Comparison of ENCODE assay signal across 31 mouse cellular contexts in the genomic region with DNA sequence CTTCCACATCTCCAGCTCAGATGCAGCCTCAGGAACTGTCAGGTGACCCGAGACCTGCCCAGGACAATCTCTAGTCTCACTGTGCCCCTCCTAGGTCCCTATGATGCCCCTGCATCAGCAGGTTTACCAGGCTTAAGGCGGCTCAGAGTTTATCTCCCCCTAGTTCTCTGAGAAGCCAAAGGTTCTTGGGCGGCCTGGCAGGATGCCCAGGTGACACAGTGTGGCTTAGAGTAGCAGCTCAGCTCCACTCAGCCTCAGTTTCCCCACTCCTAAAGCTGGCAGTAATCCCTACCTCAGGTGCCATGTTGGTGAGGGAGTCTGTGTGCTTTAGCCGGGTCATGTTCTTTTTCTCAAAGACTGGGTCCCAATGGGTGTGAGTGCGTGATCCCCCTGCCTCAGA. TPM values are rescaled to one million over a fixed set of nuclear protein-coding genes. Genes with fewer than 3 reads are reported as not detected.
A peak's percentile ranks its signal among the peaks of the same experiment; 100 is the strongest.
DNase-seq lines count a peak whose midpoint lies in the region; ATAC-seq and TF ChIP-seq lines count a peak whose summit lies in the region.
"Had no signal": no experiment of that assay in that cellular context is flagged by ENCODE, and none has a peak within 500 bp of the region (broad histone marks: within the 10 kb centered on the region; RNA-seq: fewer than 3 reads in every experiment).

No protein-coding gene starts in this region.

- no peaks in the 10 kb centered on the region for H3K9me3 ChIP-seq in liver, embryonic 15.5 days (replicated peaks)
- no peaks in the 10 kb centered on the region for H3K9me3 ChIP-seq in liver, embryonic 11.5 days (ENCODE audit: control insufficient read depth, low read length)
- no peaks in the 10 kb centered on the region for H3K9me3 ChIP-seq in forebrain, postnatal 0 days (ENCODE audit: low read length)
- H3K9me3 ChIP-seq: forebrain, embryonic 12.5 days; hindbrain, embryonic 13.5 days; liver, embryonic 12.5 days; midbrain, embryonic 10.5 days; stomach, embryonic 15.5 days had no signal

- no peak overlapping the region for H3K27ac ChIP-seq in liver, embryonic 15.5 days (replicated peaks)
- no peak overlapping the region for H3K27ac ChIP-seq in liver, embryonic 11.5 days (ENCODE audit: low read depth, low read length)
- no peak overlapping the region for H3K27ac ChIP-seq in bone marrow macrophage, adult 2 months (ENCODE audit: insufficient read depth, low read depth, low read length)
- H3K27ac ChIP-seq in forebrain, postnatal 0 days (ENCODE audit: low read depth, low read length) = no peak overlapping the region
- H3K27ac ChIP-seq: forebrain, embryonic 12.5 days; hindbrain, embryonic 13.5 days; layer of hippocampus, adult 2 months; liver, embryonic 12.5 days; midbrain, embryonic 10.5 days; stomach, embryonic 15.5 days had no signal

- no peak for TF ChIP-seq POLR2A in bone marrow macrophage, adult 2 months (IDR thresholded peaks at IDR 0.05; ENCODE audit: borderline replicate concordance, low read depth, low read length)

- H3K9ac ChIP-seq in liver, embryonic 15.5 days = no peak overlapping the region
- no peak overlapping the region for H3K9ac ChIP-seq in liver, embryonic 11.5 days (ENCODE audit: low read depth, low read length)
- no peak overlapping the region for H3K9ac ChIP-seq in forebrain, postnatal 0 days
- H3K9ac ChIP-seq: forebrain, embryonic 12.5 days; hindbrain, embryonic 13.5 days; liver, embryonic 12.5 days; lung, embryonic 14.5 days; stomach, embryonic 15.5 days had no signal

- ATAC-seq in liver, embryonic 15.5 days (ENCODE audit: insufficient read depth) = no peak
- no peak for ATAC-seq in liver, embryonic 11.5 days (replicated peaks; ENCODE audit: low FRiP score)
- no peak for ATAC-seq in forebrain, postnatal 0 days
- ATAC-seq: liver, embryonic 12.5 days; midbrain, embryonic 16.5 days had no signal

- TF ChIP-seq CTCF in bone marrow macrophage, adult 2 months (IDR thresholded peaks at IDR 0.05; ENCODE audit: low read depth, low read length) = no peak
- TF ChIP-seq CTCF in forebrain, postnatal 0 days (IDR thresholded peaks at IDR 0.05; ENCODE audit: low read depth) = no peak

- peak overlapping the region; percentile 52; the same call in 1 of the 2 replicates for H3K4me2 ChIP-seq in liver, embryonic 15.5 days
- no peak overlapping the region for H3K4me2 ChIP-seq in liver, embryonic 11.5 days
- no peak overlapping the region for H3K4me2 ChIP-seq in forebrain, postnatal 0 days (ENCODE audit: low read depth)
- H3K4me2 ChIP-seq: forebrain, embryonic 12.5 days; hindbrain, embryonic 13.5 days; liver, embryonic 12.5 days; lung, embryonic 14.5 days; stomach, embryonic 15.5 days had no signal

- H3K27me3 ChIP-seq in liver, embryonic 15.5 days = no peaks in the 10 kb centered on the region
- no peaks in the 10 kb centered on the region for H3K27me3 ChIP-seq in liver, embryonic 11.5 days (replicated peaks; ENCODE audit: control insufficient read depth, insufficient read depth, low read length)
- no peaks in the 10 kb centered on the region for H3K27me3 ChIP-seq in forebrain, postnatal 0 days (ENCODE audit: insufficient read depth, low read length)
- H3K27me3 ChIP-seq: hindbrain, embryonic 13.5 days; liver, embryonic 12.5 days; stomach, embryonic 15.5 days had no signal

- H3K36me3 ChIP-seq in liver, embryonic 15.5 days (replicated peaks) = no peaks in the 10 kb centered on the region
- H3K36me3 ChIP-seq in liver, embryonic 11.5 days (ENCODE audit: control insufficient read depth, insufficient read depth, low read length) = no peaks in the 10 kb centered on the region
- no peaks in the 10 kb centered on the region for H3K36me3 ChIP-seq in forebrain, postnatal 0 days (ENCODE audit: insufficient read depth)
- H3K36me3 ChIP-seq: forebrain, embryonic 12.5 days; hindbrain, embryonic 13.5 days; liver, embryonic 12.5 days; midbrain, embryonic 10.5 days; stomach, embryonic 15.5 days had no signal

- peak overlapping the region; percentile 20; the same call in 1 of the 2 replicates for H3K4me3 ChIP-seq in liver, embryonic 15.5 days (replicated peaks)
- no peak overlapping the region for H3K4me3 ChIP-seq in liver, embryonic 11.5 days (ENCODE audit: low read depth, low read length)
- peak overlapping the region; percentile 64 for H3K4me3 ChIP-seq in bone marrow macrophage, adult 2 months (ENCODE audit: insufficient read depth, low read length)
- no peak overlapping the region for H3K4me3 ChIP-seq in forebrain, postnatal 0 days (ENCODE audit: low read depth, low read length)
- H3K4me3 ChIP-seq: forebrain, embryonic 12.5 days; hindbrain, embryonic 13.5 days; layer of hippocampus, adult 2 months; liver, embryonic 12.5 days; midbrain, embryonic 10.5 days; myocyte; stomach, embryonic 15.5 days had no signal

- WGBS in liver, embryonic 15.5 days (ENCODE audit: insufficient replicate concordance) = 55% methylated on average over 5 of the region's 5 CpGs
- 70% methylated on average over 5 of the region's 5 CpGs for WGBS in liver, embryonic 11.5 days
- 79% methylated on average over 5 of the region's 5 CpGs for WGBS in forebrain, postnatal 0 days

- peaks cover 33% of the 10 kb centered on the region for H3K4me1 ChIP-seq in liver, embryonic 15.5 days (replicated peaks)
- no peaks in the 10 kb centered on the region for H3K4me1 ChIP-seq in liver, embryonic 11.5 days (replicated peaks; ENCODE audit: control insufficient read depth, insufficient read depth, low read length)
- peaks cover 52% of the 10 kb centered on the region for H3K4me1 ChIP-seq in bone marrow macrophage, adult 2 months (ENCODE audit: control insufficient read depth, insufficient read depth, low read length)
- no peaks in the 10 kb centered on the region for H3K4me1 ChIP-seq in forebrain, postnatal 0 days (ENCODE audit: insufficient read depth)
- H3K4me1 ChIP-seq: forebrain, embryonic 12.5 days; hindbrain, embryonic 13.5 days; midbrain, embryonic 10.5 days; stomach, embryonic 15.5 days had no signal

- DNase-seq in liver, embryonic 11.5 days (ENCODE audit: low spot score) = no peak
- DNase-seq in 3T3-L1 (ENCODE audit: low read depth, low spot score) = peak; percentile 15
- peak; percentile 39 for DNase-seq in naive thymus-derived CD4-positive, alpha-beta T cell, adult 2 months (ENCODE audit: low read depth)
- no peak for DNase-seq in forebrain, postnatal 0 days
- DNase-seq in urinary bladder, postnatal 14 days (ENCODE audit: low spot score) = no peak
- DNase-seq: adrenal gland, postnatal 10 days; cerebellum, adult 9-10 months; gastrocnemius, postnatal 36 days; kidney, adult 8-10 months; kidney, postnatal 10 days; lung, embryonic 14.5 days had no signal

RNA-seq across cellular contexts. Expression of a gene that starts 0.7 kb away (rescaled TPM):
- polyA plus RNA-seq in liver, embryonic 15.5 days (2015; fragmentation: Nextera tagmentation; extraction: Ambion mirVana) = 1.0 and 1.3 TPM in 2 replicates
- 0.04 and 0.08 TPM in 2 replicates for polyA plus RNA-seq in liver, embryonic 11.5 days (2014; fragmentation: Nextera tagmentation; extraction: Ambion mirVana)
- polyA plus RNA-seq in bone marrow macrophage, adult 2 months (2012; ENCODE audit: insufficient read depth, insufficient read length, missing spikeins) = 48.7 and 58.3 TPM in 2 replicates
- total RNA-seq in forebrain, postnatal 0 days (2014; rRNA removed) = 0.38 and 0.52 TPM in 2 replicates
- polyA plus RNA-seq in forebrain, postnatal 0 days (2015; fragmentation: Nextera tagmentation; extraction: Ambion mirVana) = 0.29 and 0.69 TPM in 2 replicates
- total RNA-seq: gastrocnemius, adult 18-20 months; gastrocnemius, postnatal 36 days; layer of hippocampus, adult 2 months; layer of hippocampus, postnatal 25 days had no signal
- polyA plus RNA-seq: embryonic facial prominence, embryonic 11.5 days had no signal

RNA-seq across cellular contexts. Expression of a gene that starts 18.5 kb away (rescaled TPM):
- not detected in 2 replicates for polyA plus RNA-seq in liver, embryonic 15.5 days (2015; fragmentation: Nextera tagmentation; extraction: Ambion mirVana)
- not detected in 2 replicates for polyA plus RNA-seq in liver, embryonic 11.5 days (2014; fragmentation: Nextera tagmentation; extraction: Ambion mirVana)
- polyA plus RNA-seq in bone marrow macrophage, adult 2 months (2012; ENCODE audit: insufficient read depth, insufficient read length, missing spikeins) = not detected in 2 replicates
- not detected in 2 replicates for total RNA-seq in forebrain, postnatal 0 days (2014; rRNA removed)
- polyA plus RNA-seq in forebrain, postnatal 0 days (2015; fragmentation: Nextera tagmentation; extraction: Ambion mirVana) = 0.13 and 0.21 TPM in 2 replicates
- total RNA-seq: adrenal gland, postnatal 10 days; gastrocnemius, adult 18-20 months; gastrocnemius, postnatal 36 days; heart, adult 8-10 months; heart, postnatal 25 days; layer of hippocampus, adult 2 months; layer of hippocampus, postnatal 25 days; left cerebral cortex, postnatal 10 days had no signal
- polyA plus RNA-seq: embryonic facial prominence, embryonic 11.5 days; forebrain, embryonic 12.5 days; heart, embryonic 14.5 days; hindbrain, embryonic 13.5 days; inflammation-experienced regulatory T-cells, adult 6 months; limb, embryonic 11.5 days; liver, embryonic 12.5 days; lung, embryonic 14.5 days; midbrain, embryonic 10.5 days; myocyte; stomach, embryonic 15.5 days had no signal

RNA-seq across cellular contexts. Expression of a gene that starts 27.1 kb away (rescaled TPM):
- polyA plus RNA-seq in liver, embryonic 15.5 days (2015; fragmentation: Nextera tagmentation; extraction: Ambion mirVana) = 0.75 and 0.81 TPM in 2 replicates
- polyA plus RNA-seq in liver, embryonic 11.5 days (2014; fragmentation: Nextera tagmentation; extraction: Ambion mirVana) = 0.23 and 0.29 TPM in 2 replicates
- 132 and 142 TPM in 2 replicates for polyA plus RNA-seq in bone marrow macrophage, adult 2 months (2012; ENCODE audit: insufficient read depth, insufficient read length, missing spikeins)
- 0.38 and 0.71 TPM in 2 replicates for total RNA-seq in forebrain, postnatal 0 days (2014; rRNA removed)
- polyA plus RNA-seq in forebrain, postnatal 0 days (2015; fragmentation: Nextera tagmentation; extraction: Ambion mirVana) = 0.19 and 0.30 TPM in 2 replicates
- total RNA-seq: layer of hippocampus, adult 2 months had no signal
- polyA plus RNA-seq: midbrain, embryonic 10.5 days; myocyte; neural tube, embryonic 14.5 days had no signal

RNA-seq across cellular contexts. Expression of a gene that starts 35.5 kb away (rescaled TPM):
- 0.33 and 0.44 TPM in 2 replicates for polyA plus RNA-seq in liver, embryonic 15.5 days (2015; fragmentation: Nextera tagmentation; extraction: Ambion mirVana)
- polyA plus RNA-seq in liver, embryonic 11.5 days (2014; fragmentation: Nextera tagmentation; extraction: Ambion mirVana) = 0.19 TPM in 1 of 2 replicates, not detected in the other
- 9.6 and 13.3 TPM in 2 replicates for polyA plus RNA-seq in bone marrow macrophage, adult 2 months (2012; ENCODE audit: insufficient read depth, insufficient read length, missing spikeins)
- total RNA-seq in forebrain, postnatal 0 days (2014; rRNA removed) = 0.69 and 1.8 TPM in 2 replicates
- 0.63 and 0.80 TPM in 2 replicates for polyA plus RNA-seq in forebrain, postnatal 0 days (2015; fragmentation: Nextera tagmentation; extraction: Ambion mirVana)

Comparison
In these comparisons a context has a peak if more than half of its experiments do, and no peak if none do; other contexts are left out.
1. H3K4me3 ChIP-seq: peak in liver, embryonic 15.5 days (single experiment) and bone marrow macrophage, adult 2 months (single experiment); none in liver, embryonic 11.5 days (single experiment) and forebrain, postnatal 0 days (single experiment).
2. DNase-seq: peak in 3T3-L1 (single experiment) and naive thymus-derived CD4-positive, alpha-beta T cell, adult 2 months (single experiment); none in liver, embryonic 11.5 days (single experiment), forebrain, postnatal 0 days (single experiment) and urinary bladder, postnatal 14 days (single experiment).
3. RNA of a gene that starts 0.7 kb away (polyA plus RNA-seq): 48.7 to 58.3 TPM in bone marrow macrophage, adult 2 months; 1.0 to 1.3 TPM in liver, embryonic 15.5 days, 0.29 to 0.69 TPM in forebrain, postnatal 0 days and 0.04 to 0.08 TPM in liver, embryonic 11.5 days; every median in the first group is over 10 times any median in the second.
4. RNA of a gene that starts 27.1 kb away (polyA plus RNA-seq): 132 to 142 TPM in bone marrow macrophage, adult 2 months; 0.75 to 0.81 TPM in liver, embryonic 15.5 days, 0.19 to 0.30 TPM in forebrain, postnatal 0 days and 0.23 to 0.29 TPM in liver, embryonic 11.5 days; every median in the first group is over 10 times any median in the second.